Mouse (Mus musculus): ENCODE data around the gene Rnf121. TPM values are rescaled to one million over a fixed set of nuclear protein-coding genes. Genes with fewer than 3 reads are reported as not detected.

The Rnf121 gene
- 12.2 TPM for polyA plus RNA-seq (2014; fragmentation: Illumina TruSeq; extraction: RNeasy Lipid Tissue Mini Kit (QIAGEN cat#74804); ENCODE audit: low read depth, low replicate concordance)

DNA sequence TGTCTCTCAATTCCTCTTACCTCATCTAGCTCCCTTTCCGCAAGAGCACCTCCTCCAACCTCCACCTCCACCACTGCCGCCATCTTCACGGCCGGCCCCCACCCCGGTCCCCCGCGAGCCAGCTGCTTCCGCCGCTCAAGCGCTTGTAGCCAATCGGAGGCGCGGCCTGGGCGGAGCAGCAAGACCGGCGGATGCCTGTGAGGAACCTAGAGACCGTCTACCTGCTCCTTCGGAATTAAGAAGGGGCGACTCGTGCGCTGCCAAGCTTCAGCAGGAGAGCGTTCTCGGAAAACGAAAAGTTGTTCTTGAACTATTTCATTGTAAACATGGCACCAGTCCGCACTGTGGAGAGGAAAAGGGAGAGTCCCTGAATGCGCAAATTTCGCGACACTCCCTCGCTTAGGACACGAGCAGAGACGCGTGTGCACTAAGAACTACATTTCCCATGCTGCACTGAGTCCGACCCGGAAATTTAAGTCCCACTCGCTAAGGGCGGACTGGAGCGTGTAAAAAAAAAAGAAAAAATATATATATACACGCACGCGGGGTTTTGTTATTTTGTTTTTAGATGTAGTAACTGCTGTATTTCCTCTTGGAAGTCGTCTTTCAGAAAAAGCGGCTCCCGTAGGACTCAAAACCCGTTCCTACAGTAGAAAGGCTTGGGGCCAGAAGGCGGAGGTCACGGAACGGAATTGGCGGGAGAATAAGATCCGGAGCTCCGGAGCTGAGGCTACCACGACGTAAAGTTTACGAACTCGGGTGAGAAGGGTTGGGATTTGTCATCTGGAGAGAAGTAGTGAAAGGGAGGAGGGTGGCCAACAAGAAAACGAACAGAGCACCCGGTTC, at the start of gene Rnf121, which contains the start of the genes Xndc1 and Xntrpc:
Gene Rnf121, minus strand, starts transcription at position 424 of the 846 bp plus-strand sequence.
Gene Xndc1, plus strand, starts transcription at position 466 of the 846 bp plus-strand sequence.
Gene Xntrpc, plus strand, starts transcription at position 668 of the 846 bp plus-strand sequence.

DNA sequence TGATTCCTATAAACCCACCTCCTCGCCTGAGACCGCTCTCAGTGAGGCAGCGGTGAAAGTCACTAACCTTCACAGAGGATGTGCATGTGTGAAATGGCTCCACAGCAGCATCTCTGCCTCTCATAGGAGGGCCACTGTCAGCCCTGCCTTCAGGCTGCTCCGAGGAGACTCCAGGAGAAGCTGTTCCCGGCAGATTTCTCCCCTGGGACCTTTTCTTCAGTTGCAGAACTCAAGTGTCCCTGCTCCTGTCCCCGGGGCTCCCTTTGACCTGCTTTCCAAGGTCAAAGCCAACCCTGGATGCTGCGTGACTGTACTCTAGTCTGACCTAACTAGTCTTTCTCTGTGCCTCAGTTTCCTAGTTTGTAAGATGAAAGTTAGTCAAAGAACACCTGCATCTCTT, 43.9 kb upstream of the Rnf121 start, which contains the start of gene Art5:
Gene Art5, minus strand, starts transcription at position 319 of the 400 bp plus-strand sequence.

DNA sequence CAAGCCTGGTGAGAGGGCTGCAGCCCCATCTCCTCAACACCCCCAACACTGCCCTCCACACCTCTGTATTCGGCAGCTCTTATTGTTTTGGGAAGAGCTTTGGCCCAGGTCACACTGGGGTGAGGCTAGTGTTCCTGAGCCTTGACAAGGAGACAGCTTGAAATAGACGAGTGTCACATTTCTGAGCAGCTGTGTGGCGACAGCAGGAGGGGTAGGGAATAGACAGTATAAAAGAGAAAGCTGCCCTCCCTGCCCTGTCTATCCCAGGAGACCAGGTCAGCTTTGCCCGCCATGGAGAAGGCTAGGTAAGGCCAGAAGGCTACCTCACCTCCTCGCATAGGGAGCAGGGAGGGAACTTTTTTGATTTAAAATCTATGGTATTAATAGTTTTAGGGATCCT, 36.2 kb upstream of the Rnf121 start, which contains the start of gene Art1:
Gene Art1, plus strand, starts transcription at position 257 of the 400 bp plus-strand sequence.

DNA sequence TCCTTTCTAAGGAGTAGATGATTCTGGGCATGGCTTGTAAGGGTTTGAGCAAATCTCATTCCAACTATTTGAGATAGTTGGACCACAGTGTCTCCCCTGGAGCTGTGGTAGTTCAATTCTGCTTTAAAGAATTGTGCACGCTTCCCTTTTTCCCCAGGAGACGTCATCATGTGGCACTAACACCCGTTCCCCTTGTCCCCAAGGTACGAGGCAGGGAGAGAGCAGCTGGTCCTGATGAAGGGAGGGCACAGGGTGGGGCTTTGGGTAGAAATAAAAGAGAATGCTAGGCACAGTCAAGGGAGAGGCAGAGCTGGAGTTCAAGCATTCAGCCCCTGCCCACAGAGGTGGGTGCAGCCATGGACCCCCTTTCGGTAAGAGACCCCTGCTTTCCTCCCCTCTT, 17.5 kb upstream of the Rnf121 start, which contains the start of gene Trpc2:
Gene Trpc2, plus strand, starts transcription at position 301 of the 400 bp plus-strand sequence.

DNA sequence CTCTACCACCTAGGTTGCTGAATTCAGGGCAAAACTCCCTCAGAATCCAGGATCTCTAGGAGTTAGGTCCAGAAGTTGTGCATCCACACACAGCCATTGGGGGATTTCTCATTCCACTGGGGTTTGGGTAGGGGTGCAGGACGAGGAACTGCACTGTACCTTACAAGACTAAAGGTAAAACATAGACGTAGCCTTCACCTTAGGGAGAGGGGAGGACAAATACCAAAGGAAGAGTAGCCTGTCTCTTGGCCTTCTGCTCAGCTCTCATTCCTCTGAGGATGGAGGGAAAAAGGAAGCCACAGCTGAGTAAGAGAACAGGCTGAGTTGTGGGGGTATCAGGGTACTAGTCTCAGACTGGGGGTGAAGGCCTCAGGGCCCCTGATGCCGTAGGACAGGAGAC, 46.7 kb downstream of the Rnf121 start, which contains the start of gene Il18bp:
Gene Il18bp, minus strand, starts transcription at position 101 of the 400 bp plus-strand sequence.

Other genes starting within 250 kb of the Rnf121 start
- not detected for gene Phox2a, start 247.2 kb downstream of the Rnf121 start, polyA plus RNA-seq (2014; fragmentation: Illumina TruSeq; extraction: RNeasy Lipid Tissue Mini Kit (QIAGEN cat#74804); ENCODE audit: low read depth, low replicate concordance)
- gene Inppl1, start 227.2 kb downstream of the Rnf121 start, polyA plus RNA-seq (2014; fragmentation: Illumina TruSeq; extraction: RNeasy Lipid Tissue Mini Kit (QIAGEN cat#74804); ENCODE audit: low read depth, low replicate concordance), result 8.3 TPM
- gene Folr2, start 208.3 kb downstream of the Rnf121 start, polyA plus RNA-seq (2014; fragmentation: Illumina TruSeq; extraction: RNeasy Lipid Tissue Mini Kit (QIAGEN cat#74804); ENCODE audit: low read depth, low replicate concordance), result 6.8 TPM
- gene Anapc15, start 201.8 kb downstream of the Rnf121 start, polyA plus RNA-seq (2014; fragmentation: Illumina TruSeq; extraction: RNeasy Lipid Tissue Mini Kit (QIAGEN cat#74804); ENCODE audit: low read depth, low replicate concordance), result 11.5 TPM
- not detected for gene Folr1, start 194.7 kb downstream of the Rnf121 start, polyA plus RNA-seq (2014; fragmentation: Illumina TruSeq; extraction: RNeasy Lipid Tissue Mini Kit (QIAGEN cat#74804); ENCODE audit: low read depth, low replicate concordance)
- gene Lamtor1, start 159.6 kb downstream of the Rnf121 start, polyA plus RNA-seq (2014; fragmentation: Illumina TruSeq; extraction: RNeasy Lipid Tissue Mini Kit (QIAGEN cat#74804); ENCODE audit: low read depth, low replicate concordance), result 9.2 TPM
- gene Tomt, start 159.1 kb downstream of the Rnf121 start, polyA plus RNA-seq (2014; fragmentation: Illumina TruSeq; extraction: RNeasy Lipid Tissue Mini Kit (QIAGEN cat#74804); ENCODE audit: low read depth, low replicate concordance), result not detected
- gene Lrrc51, start 131.6 kb downstream of the Rnf121 start, polyA plus RNA-seq (2014; fragmentation: Illumina TruSeq; extraction: RNeasy Lipid Tissue Mini Kit (QIAGEN cat#74804); ENCODE audit: low read depth, low replicate concordance), result 2.3 TPM
- 11.2 TPM for gene Numa1, start 131.4 kb downstream of the Rnf121 start, polyA plus RNA-seq (2014; fragmentation: Illumina TruSeq; extraction: RNeasy Lipid Tissue Mini Kit (QIAGEN cat#74804); ENCODE audit: low read depth, low replicate concordance)
- gene Il18bp, start 46.8 kb downstream of the Rnf121 start, polyA plus RNA-seq (2014; fragmentation: Illumina TruSeq; extraction: RNeasy Lipid Tissue Mini Kit (QIAGEN cat#74804); ENCODE audit: low read depth, low replicate concordance), result 21.1 TPM
- gene Xndc1, start within 50 bp of the Rnf121 start, polyA plus RNA-seq (2014; fragmentation: Illumina TruSeq; extraction: RNeasy Lipid Tissue Mini Kit (QIAGEN cat#74804); ENCODE audit: low read depth, low replicate concordance), result 4.1 TPM
- gene Xntrpc, start 244 bp upstream of the Rnf121 start, polyA plus RNA-seq (2014; fragmentation: Illumina TruSeq; extraction: RNeasy Lipid Tissue Mini Kit (QIAGEN cat#74804); ENCODE audit: low read depth, low replicate concordance), result not detected
- not detected for gene Trpc2, start 17.6 kb upstream of the Rnf121 start, polyA plus RNA-seq (2014; fragmentation: Illumina TruSeq; extraction: RNeasy Lipid Tissue Mini Kit (QIAGEN cat#74804); ENCODE audit: low read depth, low replicate concordance)
- not detected for gene Art1, start 36.3 kb upstream of the Rnf121 start, polyA plus RNA-seq (2014; fragmentation: Illumina TruSeq; extraction: RNeasy Lipid Tissue Mini Kit (QIAGEN cat#74804); ENCODE audit: low read depth, low replicate concordance)
- not detected for gene Art5, start 44.0 kb upstream of the Rnf121 start, polyA plus RNA-seq (2014; fragmentation: Illumina TruSeq; extraction: RNeasy Lipid Tissue Mini Kit (QIAGEN cat#74804); ENCODE audit: low read depth, low replicate concordance)
- not detected for gene Chrna10, start 51.4 kb upstream of the Rnf121 start, polyA plus RNA-seq (2014; fragmentation: Illumina TruSeq; extraction: RNeasy Lipid Tissue Mini Kit (QIAGEN cat#74804); ENCODE audit: low read depth, low replicate concordance)
- 8.7 TPM for gene Nup98, start 144.7 kb upstream of the Rnf121 start, polyA plus RNA-seq (2014; fragmentation: Illumina TruSeq; extraction: RNeasy Lipid Tissue Mini Kit (QIAGEN cat#74804); ENCODE audit: low read depth, low replicate concordance)
- gene Pgap2, start 144.7 kb upstream of the Rnf121 start, polyA plus RNA-seq (2014; fragmentation: Illumina TruSeq; extraction: RNeasy Lipid Tissue Mini Kit (QIAGEN cat#74804); ENCODE audit: low read depth, low replicate concordance), result 37.9 TPM
- gene Rhog, start 190.6 kb upstream of the Rnf121 start, polyA plus RNA-seq (2014; fragmentation: Illumina TruSeq; extraction: RNeasy Lipid Tissue Mini Kit (QIAGEN cat#74804); ENCODE audit: low read depth, low replicate concordance), result 3.4 TPM
- 7.4 TPM for gene Stim1, start 202.3 kb upstream of the Rnf121 start, polyA plus RNA-seq (2014; fragmentation: Illumina TruSeq; extraction: RNeasy Lipid Tissue Mini Kit (QIAGEN cat#74804); ENCODE audit: low read depth, low replicate concordance)